26 mouse cellular contexts compared by ENCODE assay signal in genomic region chr11:89035552-89035951, GRCm38 (mm10). TPM values are rescaled to one million over a fixed set of nuclear protein-coding genes. Genes with fewer than 3 reads are reported as not detected.
"Had no signal": no experiment of that assay in that cellular context is flagged by ENCODE, and none has a peak within 500 bp of the region (broad histone marks: within the 10 kb centered on the region; RNA-seq: fewer than 3 reads in every experiment).

No protein-coding gene starts in this region.

- H3K27me3 ChIP-seq: midbrain, embryonic 12.5 days; midbrain, embryonic 15.5 days; neural tube, embryonic 13.5 days had no signal

- H3K4me3 ChIP-seq: layer of hippocampus, adult 2 months; left cerebral cortex, adult 2 months; midbrain, embryonic 12.5 days; midbrain, embryonic 15.5 days; myocyte; neural tube, embryonic 13.5 days had no signal

- H3K4me1 ChIP-seq: midbrain, embryonic 12.5 days; midbrain, embryonic 15.5 days; neural tube, embryonic 13.5 days had no signal

- DNase-seq: kidney, adult 2 months; kidney, postnatal 25 days; layer of hippocampus, adult 9-11 months; lung, adult 18-20 months; lung, postnatal 14 days; thymus, adult 2 months; thymus, postnatal 14 days; thymus, postnatal 4 days had no signal

- H3K4me2 ChIP-seq: midbrain, embryonic 12.5 days; midbrain, embryonic 15.5 days; neural tube, embryonic 13.5 days had no signal

- H3K27ac ChIP-seq: kidney, postnatal 0 days; layer of hippocampus, adult 2 months; left cerebral cortex, adult 2 months; liver, embryonic 14.5 days; midbrain, embryonic 12.5 days; midbrain, embryonic 15.5 days; neural tube, embryonic 13.5 days; stomach, postnatal 0 days had no signal

- H3K9ac ChIP-seq: liver, embryonic 14.5 days; midbrain, embryonic 12.5 days; midbrain, embryonic 15.5 days; neural tube, embryonic 13.5 days had no signal

- ATAC-seq: intestine, postnatal 0 days; midbrain, embryonic 15.5 days had no signal

- H3K9me3 ChIP-seq: midbrain, embryonic 12.5 days; midbrain, embryonic 15.5 days; neural tube, embryonic 13.5 days had no signal

RNA-seq across cellular contexts. Expression of gene Gm525, which starts 38.1 kb away (rescaled TPM):
- total RNA-seq: layer of hippocampus, adult 2 months; layer of hippocampus, postnatal 25 days; left cerebral cortex, postnatal 10 days; left cerebral cortex, postnatal 36 days; liver, adult 2 months; neutrophil, adult 5-6 weeks had no signal
- polyA plus RNA-seq: kidney, embryonic 14.5 days; limb, embryonic 11.5 days; liver, adult 2 months; liver, embryonic 14.5 days; midbrain, embryonic 12.5 days; midbrain, embryonic 15.5 days; myocyte; neural tube, embryonic 13.5 days; small intestine, adult 2 months had no signal
